Mouse (Mus musculus): Measurements from ENCODE around the gene Nfkb1.

DNA sequence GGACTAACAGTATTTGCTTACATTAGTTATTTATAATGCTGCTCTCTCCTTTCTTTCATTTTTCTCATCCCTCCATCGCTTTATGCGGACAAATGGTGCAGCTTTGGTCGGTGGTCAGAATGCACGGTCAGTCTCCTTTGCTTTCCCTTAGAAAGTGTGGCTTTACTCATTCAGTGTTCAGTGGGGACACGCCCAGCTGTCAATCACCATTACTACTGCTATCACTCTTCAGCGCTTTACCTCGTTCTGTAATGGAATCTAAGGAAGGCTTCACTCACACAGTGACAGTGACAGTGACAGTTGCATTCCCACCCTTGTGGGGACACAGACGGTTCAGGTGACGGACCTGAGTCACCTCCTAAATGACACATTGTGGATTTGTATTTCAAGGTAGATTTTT lies 39.4 kb upstream of the Nfkb1 start:
- TF ChIP-seq CTCF (IDR thresholded peaks at IDR 0.05; ENCODE audit: low read depth, low read length) (no peak), POLR2A (IDR thresholded peaks at IDR 0.05; ENCODE audit: borderline replicate concordance, low read depth, low read length) (no peak)
